Mouse (Mus musculus): ENCODE measurements around the gene Sp7. TPM values are rescaled to one million over a fixed set of nuclear protein-coding genes. Genes with fewer than 3 reads are reported as not detected.

Sp7 gene
- total RNA-seq, 1 experiment, result 0.09 TPM

DNA sequence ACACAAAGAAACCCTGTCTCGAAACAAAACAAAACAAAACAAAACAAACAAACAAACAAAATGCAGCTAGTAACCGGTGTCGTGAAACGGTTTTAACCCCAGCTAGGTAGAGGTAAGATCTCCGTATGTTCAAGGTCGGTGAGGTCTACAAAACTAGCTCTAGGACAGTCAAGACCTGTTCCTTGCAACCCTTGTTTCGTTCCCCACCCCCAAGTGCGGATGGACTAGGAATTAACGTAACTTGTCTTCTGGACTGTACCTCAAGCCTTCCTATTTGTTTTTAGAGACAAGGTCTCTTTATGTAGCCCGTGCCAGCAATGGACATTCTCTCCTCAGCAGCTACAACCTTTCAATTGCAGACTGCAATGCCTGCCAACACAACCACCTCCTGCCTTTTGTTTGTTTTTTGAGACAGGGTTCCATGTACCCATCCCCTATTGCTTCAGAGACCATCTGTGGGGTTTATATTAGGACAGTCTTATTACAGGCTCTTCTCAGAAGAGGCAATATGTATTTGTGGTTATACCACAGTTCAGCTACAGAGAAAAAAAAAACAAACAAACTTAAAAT, 33.6 kb upstream of the Sp7 start:
- in situ Hi-C loops (cut with MboI; ENCODE audit: low sequenced_read_pairs in 2 of 2, unreplicated experiment in 2 of 2), result no loop called here
- Histone ChIP-seq H3K9ac (ENCODE audit: insufficient read depth, low read depth, low read length, poor library complexity, severe bottlenecking) (peak overlapping the region; percentile 75; the same call in 1 of the 2 replicates), H3K9me3 (ENCODE audit: control insufficient read depth, insufficient read depth, low read depth, low read length) (no peaks in the 10 kb centered on the region), H3K4me3 (ENCODE audit: insufficient read depth in 1 of 2, low read depth in 1 of 2, low read length in 2 of 2, poor library complexity in 1 of 2, severe bottlenecking in 1 of 2) (peak overlapping the region; percentile 24 to 60), H3K36me3 (ENCODE audit: control insufficient read depth, insufficient read depth, low read length, poor library complexity, severe bottlenecking) (no peaks in the 10 kb centered on the region), H3K27ac (ENCODE audit: insufficient read depth, low read depth, low read length, poor library complexity, severe bottlenecking) (peak overlapping the region; percentile 99), H3K4me1 (ENCODE audit: control insufficient read depth in 2 of 2, insufficient read depth in 2 of 2, low read length in 2 of 2, poor library complexity in 1 of 2) (peaks cover 12 to 17% of the 10 kb centered on the region in 2 experiments)
- TF ChIP-seq ZNF384 (IDR thresholded peaks at IDR 0.05; ENCODE audit: low read depth, low read length) (no peak), HCFC1 (IDR thresholded peaks at IDR 0.05; ENCODE audit: borderline replicate concordance, insufficient read depth, low read length) (no peak), MAFK (IDR thresholded peaks at IDR 0.05; ENCODE audit: insufficient read depth, low read depth, low read length) (no peak), CHD2 (IDR thresholded peaks at IDR 0.05; ENCODE audit: low read depth, low read length) (no peak), ZC3H11A (IDR thresholded peaks at IDR 0.05; ENCODE audit: borderline replicate concordance, low read depth, low read length) (no peak)
- no peak for DNase-seq (ENCODE audit: low read depth, low spot score)

DNA sequence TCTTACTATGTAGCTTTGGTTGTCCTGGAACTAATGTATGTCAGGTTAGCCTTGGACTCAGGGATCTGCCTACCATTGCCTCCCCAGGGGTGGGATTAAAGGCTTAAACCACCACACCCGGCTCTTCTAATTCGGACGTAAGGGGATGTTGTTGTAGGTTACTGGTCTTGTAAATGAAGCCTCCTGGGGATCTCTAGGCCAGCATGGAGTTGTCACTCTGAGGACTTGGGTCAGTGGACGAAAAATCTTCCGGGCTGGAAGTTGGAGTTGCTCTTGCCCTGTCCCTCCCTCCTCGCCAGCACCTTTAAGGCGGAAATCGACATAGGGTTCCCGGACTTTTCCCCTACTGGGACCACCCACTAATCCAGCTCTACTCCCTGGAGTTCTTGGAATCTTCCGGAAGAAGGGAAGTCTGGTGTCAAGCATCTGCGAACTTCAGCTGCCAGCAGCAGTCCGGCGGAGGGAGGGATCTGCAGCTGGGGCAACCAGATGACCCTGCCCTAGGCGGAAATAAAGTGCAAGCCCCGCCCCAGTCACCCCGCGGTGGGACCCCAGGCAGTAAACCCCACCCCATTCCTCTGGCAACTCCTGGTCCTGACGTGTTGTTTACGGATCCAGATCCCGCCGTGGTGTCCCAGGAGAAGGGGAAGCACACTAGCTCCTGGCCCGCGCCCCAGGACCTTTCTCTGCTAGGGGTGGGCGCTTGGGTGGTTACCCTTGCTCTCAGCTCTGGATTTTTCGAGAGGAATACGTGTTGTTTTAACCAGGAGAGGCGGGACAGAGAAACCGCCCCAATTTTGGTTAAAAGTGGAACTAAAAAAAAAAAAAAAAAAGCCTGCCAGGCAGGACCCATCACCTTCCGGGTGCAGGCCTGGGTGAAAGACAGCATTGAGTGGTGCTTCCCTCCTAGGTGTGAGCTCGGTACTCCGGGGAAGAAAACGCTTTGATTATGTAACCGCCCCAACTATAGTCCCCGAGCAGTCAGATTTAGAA, 32.5 kb upstream of the Sp7 start:
- H3K4me3 ChIP-seq (ENCODE audit: insufficient read depth in 1 of 2, low read depth in 1 of 2, low read length in 2 of 2, poor library complexity in 1 of 2, severe bottlenecking in 1 of 2), result peak overlapping the region; percentile 60 to 66
- peak overlapping the region; percentile 75 for H3K9ac ChIP-seq (ENCODE audit: insufficient read depth, low read depth, low read length, poor library complexity, severe bottlenecking)
- DNase-seq (ENCODE audit: low read depth, low spot score), result peak; percentile 92
- peaks cover 12 to 22% of the 10 kb centered on the region in 2 experiments for H3K4me1 ChIP-seq (ENCODE audit: control insufficient read depth in 2 of 2, insufficient read depth in 2 of 2, low read length in 2 of 2, poor library complexity in 1 of 2)
- in situ Hi-C loops (cut with MboI; ENCODE audit: low sequenced_read_pairs in 2 of 2, unreplicated experiment in 2 of 2), result no loop called here
- H3K27ac ChIP-seq (ENCODE audit: insufficient read depth, low read depth, low read length, poor library complexity, severe bottlenecking), result peak overlapping the region; percentile 99
- TF ChIP-seq HCFC1 (IDR thresholded peaks at IDR 0.05; ENCODE audit: borderline replicate concordance, insufficient read depth, low read length) (no peak; the same call in 1 of the 2 replicates), ZNF384 (IDR thresholded peaks at IDR 0.05; ENCODE audit: low read depth, low read length) (peak; percentile 94)
- H3K36me3 ChIP-seq (ENCODE audit: control insufficient read depth, insufficient read depth, low read length, poor library complexity, severe bottlenecking), result no peaks in the 10 kb centered on the region
- no peaks in the 10 kb centered on the region for H3K9me3 ChIP-seq (ENCODE audit: control insufficient read depth, insufficient read depth, low read depth, low read length)

DNA sequence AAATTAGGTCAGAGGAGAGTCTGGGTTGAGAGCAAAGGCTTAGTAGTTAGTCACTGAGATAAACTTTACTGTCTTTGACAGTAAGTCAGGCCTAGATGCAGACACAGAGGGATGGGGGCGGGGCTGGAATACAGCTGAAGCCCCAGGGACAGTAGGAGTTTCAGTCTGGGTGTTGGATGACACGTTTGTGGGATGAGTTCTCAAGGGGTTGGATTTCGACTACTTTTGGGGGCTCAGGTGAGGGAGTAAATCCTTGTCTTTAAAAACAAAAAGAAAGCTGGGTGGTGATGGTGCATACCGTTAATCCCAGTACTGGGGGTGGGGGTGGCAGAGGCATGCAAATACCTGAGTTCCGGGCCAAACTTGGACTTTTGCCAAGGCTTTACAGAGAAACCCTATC, 31.6 kb upstream of the Sp7 start:
- Histone ChIP-seq H3K36me3 (ENCODE audit: control insufficient read depth, insufficient read depth, low read length, poor library complexity, severe bottlenecking) (no peaks in the 10 kb centered on the region), H3K4me3 (ENCODE audit: insufficient read depth in 1 of 2, low read depth in 1 of 2, low read length in 2 of 2, poor library complexity in 1 of 2, severe bottlenecking in 1 of 2) (peak overlapping the region; percentile 60 to 66), H3K9me3 (ENCODE audit: control insufficient read depth, insufficient read depth, low read depth, low read length) (no peaks in the 10 kb centered on the region), H3K9ac (ENCODE audit: insufficient read depth, low read depth, low read length, poor library complexity, severe bottlenecking) (peak overlapping the region; percentile 71; the same call in 1 of the 2 replicates), H3K27ac (ENCODE audit: insufficient read depth, low read depth, low read length, poor library complexity, severe bottlenecking) (peak overlapping the region; percentile 99), H3K4me1 (ENCODE audit: control insufficient read depth in 2 of 2, insufficient read depth in 2 of 2, low read length in 2 of 2, poor library complexity in 1 of 2) (peaks cover 12 to 25% of the 10 kb centered on the region in 2 experiments)
- no peak for TF ChIP-seq HCFC1 (IDR thresholded peaks at IDR 0.05; ENCODE audit: borderline replicate concordance, insufficient read depth, low read length)
- no peak for TF ChIP-seq ZNF384 (IDR thresholded peaks at IDR 0.05; ENCODE audit: low read depth, low read length)
- TF ChIP-seq CHD2 (IDR thresholded peaks at IDR 0.05; ENCODE audit: low read depth, low read length), result no peak
- TF ChIP-seq ZC3H11A (IDR thresholded peaks at IDR 0.05; ENCODE audit: borderline replicate concordance, low read depth, low read length), result no peak
- TF ChIP-seq MAFK (IDR thresholded peaks at IDR 0.05; ENCODE audit: insufficient read depth, low read depth, low read length), result no peak
- DNase-seq (ENCODE audit: low read depth, low spot score), result no peak
- in situ Hi-C loops (cut with MboI; ENCODE audit: low sequenced_read_pairs in 2 of 2, unreplicated experiment in 2 of 2), result no loop called here

DNA sequence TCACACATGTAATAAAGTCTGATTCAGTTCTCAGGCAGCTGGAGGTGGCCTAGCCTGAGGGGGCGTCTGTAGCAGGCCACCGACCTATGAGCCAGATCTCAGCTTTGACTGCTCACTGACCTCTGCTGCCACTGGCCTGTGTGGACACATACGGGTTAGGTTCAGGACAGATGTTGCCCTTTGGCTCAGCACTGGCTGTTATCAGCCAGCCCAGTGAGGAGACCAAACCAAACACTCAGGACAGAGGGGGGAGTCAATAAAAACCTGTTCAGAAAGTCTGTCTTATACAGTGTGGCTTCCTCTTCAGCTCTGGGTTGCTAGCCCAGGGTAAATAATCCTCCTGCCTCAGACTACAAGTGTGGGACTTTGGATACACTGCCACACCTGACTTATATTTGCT, 28.1 kb upstream of the Sp7 start:
- Histone ChIP-seq H3K9ac (ENCODE audit: insufficient read depth, low read depth, low read length, poor library complexity, severe bottlenecking) (peak overlapping the region; percentile 46; the same call in 1 of the 2 replicates), H3K27ac (ENCODE audit: insufficient read depth, low read depth, low read length, poor library complexity, severe bottlenecking) (peak overlapping the region; percentile 97), H3K36me3 (ENCODE audit: control insufficient read depth, insufficient read depth, low read length, poor library complexity, severe bottlenecking) (no peaks in the 10 kb centered on the region), H3K9me3 (ENCODE audit: control insufficient read depth, insufficient read depth, low read depth, low read length) (no peaks in the 10 kb centered on the region), H3K4me3 (ENCODE audit: insufficient read depth in 1 of 2, low read depth in 1 of 2, low read length in 2 of 2, poor library complexity in 1 of 2, severe bottlenecking in 1 of 2) (peak overlapping the region in 1 of 2 experiments; percentile 33; a peak in 1 of 4 replicates), H3K4me1 (ENCODE audit: control insufficient read depth in 2 of 2, insufficient read depth in 2 of 2, low read length in 2 of 2, poor library complexity in 1 of 2) (peaks cover 13 to 19% of the 10 kb centered on the region in 2 experiments)
- no peak for DNase-seq (ENCODE audit: low read depth, low spot score)
- in situ Hi-C loops (cut with MboI; ENCODE audit: low sequenced_read_pairs in 2 of 2, unreplicated experiment in 2 of 2), result no loop called here
- TF ChIP-seq ZNF384 (IDR thresholded peaks at IDR 0.05; ENCODE audit: low read depth, low read length), result no peak
- no peak for TF ChIP-seq ZC3H11A (IDR thresholded peaks at IDR 0.05; ENCODE audit: borderline replicate concordance, low read depth, low read length)
- TF ChIP-seq HCFC1 (IDR thresholded peaks at IDR 0.05; ENCODE audit: borderline replicate concordance, insufficient read depth, low read length), result no peak
- no peak for TF ChIP-seq MAFK (IDR thresholded peaks at IDR 0.05; ENCODE audit: insufficient read depth, low read depth, low read length)
- TF ChIP-seq CHD2 (IDR thresholded peaks at IDR 0.05; ENCODE audit: low read depth, low read length), result no peak
